Mouse (Mus musculus) MEL (cell line): ENCODE results near the gene Pxylp1.

Experiments
- CTCF ChIP-seq, 3 experiments: IDR thresholded peaks in 2 of 3; conservative IDR thresholded peaks in 1 of 3; 2 replicates each; pipeline ENCODE4 v1.5.1; 2011 to 2012; ENCODE audit warnings: low read length in 3 of 3, low read depth in 2 of 3, mild to moderate bottlenecking in 2 of 3, improper control_type of control experiment in 1 of 3, inconsistent platforms in 1 of 3, mixed read lengths in 1 of 3, moderate library complexity in 1 of 3; ENCODE audit not compliant: control insufficient read depth in 1 of 3, insufficient read depth in 1 of 3, poor library complexity in 1 of 3, severe bottlenecking in 1 of 3
- E2F4 ChIP-seq: IDR thresholded peaks from 2 replicates; pipeline ENCODE4 v1.6.1; 2011; ENCODE audit warnings: low read depth, low read length, improper control_type of control experiment, borderline replicate concordance
- EP300 ChIP-seq, 2 experiments: IDR thresholded peaks; 2 replicates each; pipeline ENCODE4 v1.6.1; 2011; ENCODE audit warnings: improper control_type of control experiment in 2 of 2, low read length in 2 of 2, low read depth in 1 of 2, mild to moderate bottlenecking in 1 of 2
- HCFC1 ChIP-seq: IDR thresholded peaks from 2 replicates; pipeline ENCODE4 v1.6.1; 2012; ENCODE audit warnings: low read depth, mild to moderate bottlenecking, inconsistent platforms, low read length, improper control_type of control experiment, moderate library complexity
- MAFK ChIP-seq: IDR thresholded peaks from 2 replicates; pipeline ENCODE4 v1.6.1; 2011; ENCODE audit warnings: low read depth, mild to moderate bottlenecking, low read length, improper control_type of control experiment, borderline replicate concordance
- MAX ChIP-seq: IDR thresholded peaks from 2 replicates; pipeline ENCODE4 v1.6.1; 2011; ENCODE audit warnings: low read length, improper control_type of control experiment
- MYC ChIP-seq: IDR thresholded peaks from 2 replicates; pipeline ENCODE4 v1.6.1; 2011; ENCODE audit warnings: low read depth, mild to moderate bottlenecking, low read length, improper control_type of control experiment, moderate library complexity
- TAL1 ChIP-seq: IDR thresholded peaks from 2 replicates; pipeline ENCODE4 v1.6.1; 2012; ENCODE audit warnings: mild to moderate bottlenecking, inconsistent platforms, low read length, moderate library complexity, mixed read lengths

DNA sequence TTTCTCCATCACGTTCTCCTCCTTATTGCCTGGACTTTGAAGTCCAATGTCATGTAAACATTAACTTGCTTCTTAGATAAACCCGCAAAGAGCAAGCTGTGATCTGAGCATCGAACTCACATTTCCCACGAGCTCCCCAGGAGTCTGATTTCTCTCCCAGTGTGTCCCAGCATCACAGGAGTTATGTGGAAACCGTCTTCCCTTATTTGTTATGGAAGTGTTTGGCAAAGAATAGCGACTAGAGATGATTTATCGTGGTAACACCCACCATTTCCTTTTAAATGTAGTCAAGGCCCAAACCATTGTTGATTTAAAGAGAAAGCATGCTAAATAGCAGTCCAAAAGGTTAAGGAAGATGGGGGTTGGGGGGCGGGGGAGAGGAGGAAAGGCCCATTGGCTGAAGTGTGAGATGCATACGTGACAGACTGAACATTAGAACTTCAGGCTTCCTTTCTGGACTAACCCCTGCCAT is 106.6 kb downstream of the Pxylp1 start:
- TF ChIP-seq CTCF (IDR thresholded peaks at IDR 0.05 in 2 of 3, conservative IDR thresholded peaks at IDR 0.05 in 1 of 3; ENCODE audit: control insufficient read depth in 1 of 3, insufficient read depth in 1 of 3, low read depth in 2 of 3, low read length in 3 of 3, poor library complexity in 1 of 3, severe bottlenecking in 1 of 3) (no peak), TAL1 (no peak), MAFK (no peak), MAX (peak; percentile 31; the same call in 1 of the 2 replicates), E2F4 (no peak), MYC (no peak), HCFC1 (no peak; the same call in 1 of the 2 replicates), EP300 (IDR thresholded peaks at IDR 0.05; ENCODE audit: low read depth in 1 of 2, low read length in 2 of 2) (no peak; a peak in 1 of 4 replicates)
